Mouse (Mus musculus): ENCODE measurements around the gene Tmem265. TPM values are rescaled to one million over a fixed set of nuclear protein-coding genes. Genes with fewer than 3 reads are reported as not detected.

The Tmem265 gene
- total and polyA plus RNA-seq, 3 experiments, result not detected

- Histone ChIP-seq H3K9me3 (replicated peaks; ENCODE audit: insufficient read depth, low read length) (no peaks in the 10 kb centered on the region), H3K27ac (ENCODE audit: control insufficient read depth, low read depth, low read length) (no peak overlapping the region), H3K27me3 (ENCODE audit: control insufficient read depth in 1 of 2, insufficient read depth in 2 of 2, low read length in 2 of 2) (no peaks in the 10 kb centered on the region), H3K4me1 (ENCODE audit: control insufficient read depth in 1 of 2, insufficient read depth in 2 of 2, low read length in 2 of 2) (peaks cover 3 to 9% of the 10 kb centered on the region in 2 experiments; a peak in 2 of 4 replicates), H3K36me3 (ENCODE audit: control insufficient read depth in 1 of 2, insufficient read depth in 2 of 2, low read length in 2 of 2) (peaks cover 27% of the 10 kb centered on the region in 2 experiments), H3K79me2 (ENCODE audit: control insufficient read depth, insufficient read depth, low read length, poor library complexity) (peaks cover 34% of the 10 kb centered on the region), H3K9ac (ENCODE audit: control insufficient read depth, low read depth, low read length, poor library complexity, severe bottlenecking) (no peak overlapping the region), H3K4me3 (ENCODE audit: control insufficient read depth in 1 of 2, insufficient read depth in 1 of 2, low read depth in 2 of 2, low read length in 2 of 2) (no peak overlapping the region)
- DNase-seq (ENCODE audit: low read depth, low spot score), result no peak
- no peak for TF ChIP-seq USF2 (IDR thresholded peaks at IDR 0.05; ENCODE audit: borderline replicate concordance in 1 of 2, insufficient read depth in 1 of 2, low read depth in 1 of 2, low read length in 2 of 2)
- TF ChIP-seq SMC3 (IDR thresholded peaks at IDR 0.05; ENCODE audit: low read depth, low read length), result no peak
- no peak for TF ChIP-seq GATA1 (IDR thresholded peaks at IDR 0.05; ENCODE audit: low read depth, low read length)
- no peak for TF ChIP-seq NRF1 (IDR thresholded peaks at IDR 0.05; ENCODE audit: insufficient read depth, low read depth, low read length, poor library complexity, severe bottlenecking)
- TF ChIP-seq CHD1 (IDR thresholded peaks at IDR 0.05; ENCODE audit: low read depth, low read length), result no peak
- no peak for TF ChIP-seq KAT2A (conservative IDR thresholded peaks at IDR 0.05; ENCODE audit: low read depth, low read length)
- no peak for TF ChIP-seq POLR2AphosphoS5 (IDR thresholded peaks at IDR 0.05; ENCODE audit: borderline replicate concordance, low read depth, low read length)
- no peak for TF ChIP-seq CTCF (IDR thresholded peaks at IDR 0.05 in 2 of 3, conservative IDR thresholded peaks at IDR 0.05 in 1 of 3; ENCODE audit: control insufficient read depth in 1 of 3, insufficient read depth in 1 of 3, low read depth in 2 of 3, low read length in 3 of 3, poor library complexity in 1 of 3, severe bottlenecking in 1 of 3)
- TF ChIP-seq TAL1 (IDR thresholded peaks at IDR 0.05; ENCODE audit: low read length), result no peak
- TF ChIP-seq RAD21 (IDR thresholded peaks at IDR 0.05; ENCODE audit: low read depth, low read length), result no peak
- no peak for TF ChIP-seq GABPA (IDR thresholded peaks at IDR 0.05; ENCODE audit: low read depth, low read length)
- TF ChIP-seq EP300 (IDR thresholded peaks at IDR 0.05; ENCODE audit: low read depth in 1 of 2, low read length in 2 of 2), result no peak
- no peak for TF ChIP-seq POLR2A (IDR thresholded peaks at IDR 0.05; ENCODE audit: control insufficient read depth in 1 of 2, insufficient read depth in 1 of 2, low read depth in 1 of 2, low read length in 2 of 2, poor library complexity in 1 of 2)
Measured at GRCm38 (mm10) chr7:127515846-127516245, 45.3 kb upstream of the Tmem265 start.

DNA sequence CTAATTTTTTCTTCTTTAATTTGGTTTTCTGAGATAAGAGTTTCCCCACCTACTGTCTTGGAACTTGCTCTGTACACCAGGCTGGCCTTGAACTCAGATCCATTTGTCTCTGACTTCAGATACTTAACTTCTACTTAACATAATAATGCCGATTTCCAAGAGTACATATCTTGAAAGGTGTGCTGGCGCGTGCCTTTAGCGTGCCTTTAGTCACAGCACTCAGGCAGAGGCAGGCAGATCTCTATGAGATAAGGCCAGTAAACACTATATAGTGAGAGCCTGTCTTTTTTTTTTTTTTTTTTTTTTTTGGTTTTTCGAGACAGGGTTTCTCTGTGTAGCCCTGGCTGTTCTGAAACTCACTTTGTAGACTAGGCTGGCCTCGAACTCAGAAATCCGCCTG is 44.8 kb upstream of the Tmem265 start:
- Histone ChIP-seq H3K4me1 (ENCODE audit: control insufficient read depth in 1 of 2, insufficient read depth in 2 of 2, low read length in 2 of 2) (peaks cover 3 to 9% of the 10 kb centered on the region in 2 experiments; a peak in 2 of 4 replicates), H3K79me2 (ENCODE audit: control insufficient read depth, insufficient read depth, low read length, poor library complexity) (peaks cover 35% of the 10 kb centered on the region), H3K36me3 (ENCODE audit: control insufficient read depth in 1 of 2, insufficient read depth in 2 of 2, low read length in 2 of 2) (peaks cover 22 to 32% of the 10 kb centered on the region in 2 experiments), H3K27me3 (ENCODE audit: control insufficient read depth in 1 of 2, insufficient read depth in 2 of 2, low read length in 2 of 2) (no peaks in the 10 kb centered on the region), H3K9ac (ENCODE audit: control insufficient read depth, low read depth, low read length, poor library complexity, severe bottlenecking) (no peak overlapping the region), H3K27ac (ENCODE audit: control insufficient read depth, low read depth, low read length) (no peak overlapping the region), H3K4me3 (ENCODE audit: control insufficient read depth in 1 of 2, insufficient read depth in 1 of 2, low read depth in 2 of 2, low read length in 2 of 2) (no peak overlapping the region), H3K9me3 (replicated peaks; ENCODE audit: insufficient read depth, low read length) (no peaks in the 10 kb centered on the region)
- TF ChIP-seq BHLHE40 (IDR thresholded peaks at IDR 0.05; ENCODE audit: borderline replicate concordance, low read depth, low read length) (no peak), GATA1 (IDR thresholded peaks at IDR 0.05; ENCODE audit: low read depth, low read length) (no peak), UBTF (IDR thresholded peaks at IDR 0.05; ENCODE audit: borderline replicate concordance, insufficient read depth, low read depth, low read length) (no peak), MYC (IDR thresholded peaks at IDR 0.05; ENCODE audit: low read depth, low read length) (no peak), RAD21 (IDR thresholded peaks at IDR 0.05; ENCODE audit: low read depth, low read length) (no peak), CTCF (IDR thresholded peaks at IDR 0.05 in 2 of 3, conservative IDR thresholded peaks at IDR 0.05 in 1 of 3; ENCODE audit: control insufficient read depth in 1 of 3, insufficient read depth in 1 of 3, low read depth in 2 of 3, low read length in 3 of 3, poor library complexity in 1 of 3, severe bottlenecking in 1 of 3) (no peak), ZKSCAN1 (IDR thresholded peaks at IDR 0.05; ENCODE audit: low read depth, low read length) (no peak), ETS1 (IDR thresholded peaks at IDR 0.05; ENCODE audit: low read depth, low read length) (no peak), KAT2A (conservative IDR thresholded peaks at IDR 0.05; ENCODE audit: low read depth, low read length) (no peak), JUND (IDR thresholded peaks at IDR 0.05; ENCODE audit: low read depth, low read length) (no peak), POLR2AphosphoS5 (IDR thresholded peaks at IDR 0.05; ENCODE audit: borderline replicate concordance, low read depth, low read length) (no peak)
- no peak for DNase-seq (ENCODE audit: low read depth, low spot score)

Data from MEL (cell line).